Mouse (Mus musculus) neural tube, embryonic 14.5 days (tissue): ENCODE measurements around the gene Rbms3. TPM values are rescaled to one million over a fixed set of nuclear protein-coding genes. Genes with fewer than 3 reads are reported as not detected.

ENCODE experiments used
- ATAC-seq: fragments of 200-750 bp; cut with Nextera tagmentation; 2 replicates; pipeline ENCODE4 v1.8.0; 2017; ENCODE audit warnings: low read depth, mild to moderate bottlenecking, moderate TSS enrichment, moderate library complexity
- H3K27ac ChIP-seq: fragments of 300-500 bp; sonication (generic); 2 replicates; pipeline ENCODE4 v1.5.1; 2014; ENCODE audit warnings: low read depth, mild to moderate bottlenecking, control low read depth, low read length, moderate library complexity, mixed read lengths
- H3K27me3 ChIP-seq: fragments of 300-500 bp; sonication (generic); 2 replicates; pipeline ENCODE4 v1.6.1; 2014; ENCODE audit warnings: low read length; ENCODE audit not compliant: control insufficient read depth, insufficient read depth
- H3K36me3 ChIP-seq: fragments of 300-500 bp; sonication (generic); 2 replicates; pipeline ENCODE4 v1.6.1; 2014; ENCODE audit warnings: low read length, mixed read lengths; ENCODE audit not compliant: control insufficient read depth, insufficient read depth
- H3K4me1 ChIP-seq: fragments of 300-500 bp; sonication (generic); 2 replicates; pipeline ENCODE4 v1.6.1; 2014; ENCODE audit warnings: low read length; ENCODE audit not compliant: control insufficient read depth, insufficient read depth
- H3K4me2 ChIP-seq: fragments of 300-500 bp; sonication (generic); 2 replicates; pipeline ENCODE4 v1.6.1; 2014; ENCODE audit warnings: mild to moderate bottlenecking, low read depth, low read length, control low read depth
- H3K4me3 ChIP-seq: fragments of 300-500 bp; sonication (generic); 2 replicates; pipeline ENCODE4 v1.5.1; 2014; ENCODE audit warnings: low read depth, low read length, control low read depth, mixed read lengths
- H3K9ac ChIP-seq: fragments of 300-500 bp; sonication (generic); replicated peaks from 2 replicates; pipeline ENCODE4 v1.6.1; 2014; ENCODE audit warnings: low read depth, mild to moderate bottlenecking, control low read depth, low read length, mixed read lengths
- H3K9me3 ChIP-seq: fragments of 300-500 bp; sonication (generic); 2 replicates; pipeline ENCODE4 v1.6.1; 2016; ENCODE audit warnings: low read length; ENCODE audit not compliant: control insufficient read depth
- WGBS: fragments of 180-500 bp; shearing (Covaris S2); extraction: QIAGEN DNeasy Blood & Tissue Kit; methylation state at CpG from one replicate; pipeline ENCODE4 v1.1.7; 2014; 5-methylcytosine and 5-hydroxymethylcytosine counted together
- polyA plus RNA-seq: library from polyadenylated mRNA; unstranded; fragments of >200 nt; fragmentation: Nextera tagmentation; extraction: Ambion mirVana; gene quantifications from 2 replicates; pipeline ENCODE4 v1.2.1, GENCODE M21; 2014

The Rbms3 gene
- polyA plus RNA-seq, 1 experiment from 2014 or later = 79.5 TPM

DNA sequence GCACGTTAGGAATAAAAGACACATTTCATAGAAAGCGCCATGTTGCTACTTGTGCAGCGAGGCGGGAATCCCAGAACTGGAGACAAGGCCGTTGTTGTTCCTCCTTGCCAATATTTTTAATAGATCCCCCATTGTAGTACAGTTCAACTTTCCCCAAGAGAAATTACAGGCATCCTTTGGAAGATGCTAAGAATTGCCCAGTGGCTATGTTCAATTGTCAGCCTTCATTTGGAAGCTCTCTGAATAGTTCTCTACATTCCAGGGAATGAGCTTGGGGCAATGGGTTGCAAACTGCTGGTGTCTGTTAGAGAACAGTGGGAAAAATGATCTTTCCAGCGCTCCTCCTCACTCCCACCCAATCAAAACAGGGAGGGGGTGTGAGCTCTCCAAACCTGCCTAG, 541.4 kb downstream of the Rbms3 start:
- no peaks in the 10 kb centered on the region for H3K36me3 ChIP-seq
- no peaks in the 10 kb centered on the region for H3K27me3 ChIP-seq
- no peak overlapping the region for H3K4me2 ChIP-seq
- no peaks in the 10 kb centered on the region for H3K9me3 ChIP-seq
- no peak overlapping the region for H3K9ac ChIP-seq
- H3K27ac ChIP-seq = no peak overlapping the region
- H3K4me1 ChIP-seq = no peaks in the 10 kb centered on the region
- no peak overlapping the region for H3K4me3 ChIP-seq
- ATAC-seq = no peak
- WGBS = 66% methylated on average over 6 of the region's 6 CpGs

DNA sequence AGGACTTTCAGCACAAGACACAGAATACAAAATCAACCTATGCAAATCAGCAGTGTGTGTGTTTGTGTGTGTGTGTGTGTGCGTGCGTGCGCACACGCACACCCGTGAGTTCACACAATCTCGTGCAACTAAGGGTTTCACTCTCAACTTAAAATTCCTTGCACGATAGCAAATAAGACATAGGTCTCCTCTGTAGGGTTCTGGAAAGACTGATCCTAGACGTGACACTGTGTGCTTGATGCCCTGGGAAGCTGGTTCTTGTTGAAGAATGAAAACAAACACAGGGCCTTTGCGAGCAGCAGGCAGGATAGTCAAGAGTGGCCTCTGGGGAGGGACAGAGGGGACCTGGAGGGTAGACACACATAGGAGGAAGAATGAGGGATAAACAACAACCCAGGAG, 544.0 kb downstream of the Rbms3 start:
- H3K9me3 ChIP-seq = no peaks in the 10 kb centered on the region
- H3K27ac ChIP-seq = no peak overlapping the region
- H3K4me2 ChIP-seq = no peak overlapping the region
- H3K27me3 ChIP-seq = no peaks in the 10 kb centered on the region
- no peaks in the 10 kb centered on the region for H3K4me1 ChIP-seq
- no peak overlapping the region for H3K4me3 ChIP-seq
- no peak overlapping the region for H3K9ac ChIP-seq
- 92% methylated on average over 9 of the region's 9 CpGs for WGBS
- no peak for ATAC-seq
- H3K36me3 ChIP-seq = no peaks in the 10 kb centered on the region

DNA sequence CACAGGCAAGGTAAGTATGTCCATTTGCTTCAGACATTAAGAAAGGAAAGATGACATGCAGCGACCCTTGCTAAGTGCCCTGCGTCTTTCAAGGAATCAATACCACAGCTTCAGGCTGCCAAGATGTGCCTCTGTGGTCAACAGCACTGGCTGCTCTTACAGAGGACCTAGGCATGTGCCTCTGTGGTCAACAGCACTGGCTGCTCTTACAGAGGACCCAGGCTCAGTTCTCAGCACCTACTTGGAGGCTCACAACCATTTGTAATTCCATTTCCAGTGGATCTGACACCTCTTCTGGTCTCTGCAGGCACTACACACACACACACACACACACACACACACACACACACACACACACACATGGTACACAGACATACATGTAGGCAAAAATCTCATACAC, 545.2 kb downstream of the Rbms3 start:
- no peak overlapping the region for H3K4me3 ChIP-seq
- H3K9me3 ChIP-seq = no peaks in the 10 kb centered on the region
- no peaks in the 10 kb centered on the region for H3K36me3 ChIP-seq
- no peak overlapping the region for H3K9ac ChIP-seq
- H3K4me1 ChIP-seq = 0 out of 2 replicates have a peak, but pooled peaks cover 3% of the 10 kb centered on the region
- ATAC-seq = no peak
- no peak overlapping the region for H3K4me2 ChIP-seq
- no peak overlapping the region for H3K27ac ChIP-seq
- 94% methylated on average over 2 of the region's 2 CpGs for WGBS
- H3K27me3 ChIP-seq = no peaks in the 10 kb centered on the region

DNA sequence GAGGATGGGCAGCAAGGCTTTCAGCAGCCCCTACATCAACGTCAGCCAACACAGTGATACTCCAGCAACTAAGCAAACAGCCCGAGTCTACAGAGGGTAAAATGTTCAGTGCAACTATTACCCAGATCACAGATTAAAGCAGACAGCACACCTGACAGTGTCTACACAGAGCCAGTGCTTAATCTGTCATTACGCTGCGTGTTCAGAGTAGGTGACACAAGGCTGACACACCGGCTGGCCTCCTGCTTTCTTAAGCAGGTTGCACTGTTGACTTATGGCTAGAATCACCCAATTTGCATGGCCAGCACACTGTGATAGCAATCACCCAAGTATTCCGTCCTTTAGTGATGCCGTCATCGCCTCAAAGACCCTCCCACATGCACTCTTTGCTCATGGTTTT, 550.2 kb downstream of the Rbms3 start:
- Histone ChIP-seq H3K4me3 (no peak overlapping the region), H3K36me3 (no peaks in the 10 kb centered on the region), H3K27ac (no peak overlapping the region), H3K9me3 (no peaks in the 10 kb centered on the region), H3K4me2 (no peak overlapping the region), H3K4me1 (0 out of 2 replicates have a peak, but pooled peaks cover 3% of the 10 kb centered on the region), H3K27me3 (no peaks in the 10 kb centered on the region), H3K9ac (no peak overlapping the region)
- ATAC-seq = no peak
- WGBS = 87% methylated on average over 8 of the region's 8 CpGs

DNA sequence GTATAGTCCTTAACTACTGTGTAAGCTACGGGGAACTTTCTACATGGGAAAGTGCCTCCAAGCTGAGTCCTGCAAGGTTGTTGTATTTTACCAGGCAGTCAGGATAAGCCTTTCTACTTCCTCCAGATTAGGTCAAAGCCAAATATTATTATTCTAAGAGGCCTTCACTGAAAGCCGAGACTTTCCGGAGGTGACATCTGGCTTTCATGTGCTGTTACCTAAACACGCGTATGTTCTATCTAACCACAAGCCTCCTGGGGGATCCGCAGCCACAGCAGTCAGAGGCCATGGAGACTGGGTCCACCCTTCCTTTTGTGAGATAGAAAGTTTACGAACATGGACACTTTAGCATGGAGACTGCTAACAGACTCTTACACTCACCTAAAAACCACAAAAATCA, 552.2 kb downstream of the Rbms3 start:
- no peak overlapping the region for H3K4me2 ChIP-seq
- H3K27ac ChIP-seq = no peak overlapping the region
- no peak for ATAC-seq
- no peaks in the 10 kb centered on the region for H3K27me3 ChIP-seq
- 76% methylated on average over 7 of the region's 7 CpGs for WGBS
- H3K36me3 ChIP-seq = no peaks in the 10 kb centered on the region
- 0 out of 2 replicates have a peak, but pooled peaks cover 3% of the 10 kb centered on the region for H3K4me1 ChIP-seq
- H3K9me3 ChIP-seq = no peaks in the 10 kb centered on the region
- no peak overlapping the region for H3K4me3 ChIP-seq
- H3K9ac ChIP-seq = no peak overlapping the region

DNA sequence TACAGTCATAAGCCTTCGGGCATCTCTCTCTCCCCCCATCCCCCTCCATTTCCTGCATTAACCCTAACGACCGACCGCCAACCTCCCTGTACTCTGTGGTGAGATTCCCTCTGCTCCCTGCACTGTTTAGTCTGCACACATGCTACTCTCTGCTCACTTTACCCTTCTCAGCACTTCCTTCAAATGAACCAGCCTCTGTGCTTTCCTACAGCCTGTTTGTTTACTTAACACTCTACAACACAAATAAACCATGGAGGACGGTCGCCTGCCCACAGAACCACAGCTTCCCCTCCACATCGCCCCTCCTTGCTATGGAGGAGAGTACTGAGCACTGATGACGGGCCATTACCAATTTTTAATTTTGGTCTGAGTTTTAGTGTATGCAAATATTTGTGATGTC, 552.9 kb downstream of the Rbms3 start:
- Histone ChIP-seq H3K4me3 (no peak overlapping the region), H3K27ac (no peak overlapping the region), H3K36me3 (no peaks in the 10 kb centered on the region), H3K4me1 (0 out of 2 replicates have a peak, but pooled peaks cover 3% of the 10 kb centered on the region), H3K27me3 (no peaks in the 10 kb centered on the region), H3K9ac (no peak overlapping the region), H3K4me2 (no peak overlapping the region), H3K9me3 (no peaks in the 10 kb centered on the region)
- WGBS = 74% methylated on average over 8 of the region's 8 CpGs
- ATAC-seq = no peak

DNA sequence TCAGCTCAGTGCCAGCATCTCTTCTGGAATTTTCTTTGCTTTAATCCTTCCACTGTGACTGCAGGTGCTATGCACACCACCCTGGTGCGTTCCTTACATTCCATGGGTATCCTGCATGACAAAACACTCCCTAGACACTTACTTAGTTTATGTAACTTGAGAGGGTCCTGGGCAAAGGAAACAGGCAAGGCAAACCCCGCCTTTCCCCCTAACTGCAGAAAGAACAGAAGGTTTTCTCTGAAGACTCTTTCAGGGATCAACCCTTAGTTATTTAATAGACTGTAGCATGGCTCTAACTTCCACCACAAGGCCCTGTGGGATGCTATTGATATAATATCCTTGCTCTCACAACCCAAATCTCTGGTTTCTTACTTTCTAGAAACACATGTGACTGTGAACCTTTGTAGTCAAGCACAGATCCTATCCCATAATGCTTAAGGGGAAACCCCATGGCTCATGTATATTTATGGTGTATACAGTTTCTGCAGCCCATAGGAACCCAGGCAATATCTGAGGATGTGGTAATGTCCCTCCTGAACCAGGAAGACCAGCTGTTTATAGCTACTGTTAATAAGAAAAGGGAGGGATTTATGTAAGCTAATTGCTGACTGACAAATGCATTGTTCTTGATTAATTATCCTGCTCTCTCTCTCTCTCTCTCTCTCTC, 557.1 kb downstream of the Rbms3 start:
- Histone ChIP-seq H3K27ac (peak overlapping the region; percentile 25), H3K36me3 (no peaks in the 10 kb centered on the region), H3K9ac (no peak overlapping the region), H3K9me3 (no peaks in the 10 kb centered on the region), H3K4me3 (no peak overlapping the region), H3K4me1 (no peaks in the 10 kb centered on the region), H3K4me2 (no peak overlapping the region), H3K27me3 (no peaks in the 10 kb centered on the region)
- 40% methylated on average over 2 of the region's 2 CpGs for WGBS
- ATAC-seq = peak; percentile 85; the same call in 1 of the 2 replicates

DNA sequence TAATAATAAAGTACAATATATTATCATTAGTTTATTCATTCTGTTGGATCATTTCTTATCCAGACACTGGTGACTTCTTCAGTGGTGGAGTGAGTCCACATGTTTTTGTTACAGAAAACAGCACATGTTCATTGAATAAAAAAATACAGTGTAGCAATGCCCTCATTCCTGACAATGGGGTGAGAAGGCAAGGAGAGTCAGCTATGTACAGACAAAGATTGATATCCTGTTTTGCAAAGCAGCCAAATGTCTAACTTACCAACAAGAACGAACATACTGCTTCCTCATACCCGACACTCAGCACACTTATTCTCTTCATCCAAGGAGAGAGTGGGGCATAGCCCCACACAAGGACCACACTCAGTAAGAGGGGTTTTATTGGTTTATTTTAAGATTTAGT, 559.1 kb downstream of the Rbms3 start:
- Histone ChIP-seq H3K9me3 (no peaks in the 10 kb centered on the region), H3K36me3 (no peaks in the 10 kb centered on the region), H3K9ac (no peak overlapping the region), H3K4me3 (no peak overlapping the region), H3K27ac (no peak overlapping the region), H3K4me2 (no peak overlapping the region), H3K27me3 (no peaks in the 10 kb centered on the region), H3K4me1 (no peaks in the 10 kb centered on the region)
- 91% methylated on average over 2 of the region's 2 CpGs for WGBS
- ATAC-seq = no peak

DNA sequence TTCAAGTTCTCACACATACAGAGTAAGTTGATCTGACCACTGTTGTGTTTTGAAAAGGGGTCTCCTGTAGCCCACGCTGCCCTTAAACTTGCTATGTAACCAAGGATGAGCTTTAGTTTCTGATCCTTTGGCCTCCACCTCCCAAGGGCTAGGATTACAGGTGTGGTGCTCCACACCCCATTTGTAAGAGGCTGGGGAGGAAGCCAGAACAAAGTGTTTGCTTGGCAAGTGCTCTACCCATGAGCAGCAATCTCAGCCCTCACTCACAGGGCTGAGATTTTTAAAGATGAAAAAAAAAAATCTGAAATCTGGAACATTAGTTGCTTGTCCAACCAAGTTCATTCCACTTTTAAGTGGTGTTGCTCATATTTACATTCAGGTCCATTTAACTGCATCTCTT, 560.5 kb downstream of the Rbms3 start:
- Histone ChIP-seq H3K4me2 (no peak overlapping the region), H3K27me3 (no peaks in the 10 kb centered on the region), H3K9me3 (no peaks in the 10 kb centered on the region), H3K4me1 (no peaks in the 10 kb centered on the region), H3K36me3 (no peaks in the 10 kb centered on the region), H3K4me3 (no peak overlapping the region), H3K27ac (no peak overlapping the region), H3K9ac (no peak overlapping the region)
- 95% methylated on average over 1 of the region's 1 CpGs for WGBS
- ATAC-seq = no peak
